Mouse (Mus musculus): ENCODE data around the gene Ldhc. TPM values are rescaled to one million over a fixed set of nuclear protein-coding genes. Genes with fewer than 3 reads are reported as not detected.
"Not testable (repeated sequence)": the region's sequence is repeated elsewhere in the genome, so short reads cannot be mapped to it uniquely, and the experiment has no call there.

Gene Ldhc
- not detected in 2 replicates for total RNA-seq (2017)

- no peak for ATAC-seq (replicated peaks; ENCODE audit: low read depth, poor library complexity, severe bottlenecking)
Measured at GRCm38 (mm10) chr7:46860996-46861395, at the start of gene Ldhc. TSS of gene Ldhc (plus strand) at chr7:46861203.

DNA sequence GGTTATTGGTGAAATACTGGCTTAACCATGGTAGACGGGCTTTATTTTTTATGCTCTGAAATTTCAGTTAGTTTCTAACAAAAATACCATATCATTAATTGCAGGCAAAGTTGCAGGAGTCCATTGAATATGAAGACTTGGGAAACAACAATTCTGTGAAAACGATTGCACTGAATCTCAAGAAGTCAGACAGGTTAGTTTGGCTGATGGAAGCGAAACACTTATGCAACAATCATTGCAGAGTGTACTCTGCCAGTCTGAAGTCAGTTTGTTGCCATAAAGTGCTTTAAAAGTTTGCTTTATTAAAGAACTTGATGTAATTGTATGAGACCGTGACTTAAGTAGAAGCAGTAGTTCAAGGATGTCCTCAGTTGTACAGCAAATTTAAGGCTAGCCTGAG lies 47.0 kb upstream of the Ldhc start:
- no peak for ATAC-seq (replicated peaks; ENCODE audit: low read depth, poor library complexity, severe bottlenecking)

DNA sequence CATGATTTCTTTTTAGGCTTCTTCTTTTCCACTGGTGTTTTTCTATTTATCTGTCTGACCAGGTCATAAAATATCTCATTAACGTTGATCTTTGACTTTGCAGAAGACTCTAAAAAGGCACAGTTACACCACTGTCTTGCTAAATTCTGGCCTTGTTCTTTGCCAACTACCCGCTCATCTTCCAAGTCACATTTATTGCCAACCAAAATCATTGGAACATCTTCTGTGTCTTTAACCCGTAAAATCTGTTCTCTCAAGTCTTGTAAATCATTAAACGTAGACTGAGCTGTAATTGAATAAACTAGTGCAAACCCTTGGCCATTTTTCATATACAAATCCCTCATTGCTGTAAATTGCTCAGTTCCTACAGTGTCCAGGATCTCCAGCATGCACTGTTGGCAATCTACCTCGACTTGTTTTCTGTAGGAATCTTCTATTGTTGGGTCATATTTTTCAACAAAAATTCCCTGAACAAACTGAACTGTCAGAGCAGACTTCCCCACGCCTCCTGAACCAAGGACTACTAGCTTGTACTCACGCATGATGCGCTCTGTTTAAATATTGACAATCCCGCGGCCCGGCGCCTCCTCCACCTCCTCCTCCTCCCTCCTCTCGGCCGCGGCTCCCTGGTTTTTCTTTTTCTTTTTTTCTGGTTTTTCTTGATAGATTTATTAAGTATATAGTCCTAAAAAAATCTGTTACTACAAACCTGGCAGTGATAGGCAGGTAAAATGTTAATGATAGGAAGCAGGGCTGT lies 39.9 kb upstream of the Ldhc start:
- ATAC-seq (replicated peaks; ENCODE audit: low read depth, poor library complexity, severe bottlenecking): not testable (repeated sequence)

GRCm38 (mm10) chr7:46827046-46827802 lies 33.8 kb upstream of the Ldhc start:
- ATAC-seq (replicated peaks; ENCODE audit: low read depth, poor library complexity, severe bottlenecking): no peak

DNA sequence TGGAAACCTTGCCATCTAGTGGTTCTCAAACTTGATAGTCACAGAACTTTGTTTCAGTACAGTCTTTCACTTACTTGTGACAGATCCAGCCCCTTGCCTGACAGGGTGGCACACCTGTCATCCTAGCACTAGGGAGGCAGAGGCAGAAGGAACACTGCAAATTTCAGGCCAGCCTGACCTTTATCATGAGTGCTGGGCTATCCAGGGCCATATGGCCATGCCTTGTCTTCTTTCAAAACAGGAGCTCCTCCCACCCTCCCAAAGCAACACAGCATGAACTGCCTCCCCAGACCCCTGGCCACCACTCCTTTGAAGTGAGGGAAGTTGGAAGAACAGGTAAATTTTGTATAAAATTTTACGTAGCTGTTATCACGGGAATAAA lies 33.2 kb upstream of the Ldhc start:
- no peak for ATAC-seq (replicated peaks; ENCODE audit: low read depth, poor library complexity, severe bottlenecking)

GRCm38 (mm10) chr7:46829911-46830310 lies 31.1 kb upstream of the Ldhc start:
- no peak for ATAC-seq (replicated peaks; ENCODE audit: low read depth, poor library complexity, severe bottlenecking)

- ATAC-seq (replicated peaks; ENCODE audit: low read depth, poor library complexity, severe bottlenecking): peak; percentile 70
Measured at GRCm38 (mm10) chr7:46830799-46831590, 30.0 kb upstream of the Ldhc start.

- no peak for ATAC-seq (replicated peaks; ENCODE audit: low read depth, poor library complexity, severe bottlenecking)
Measured at GRCm38 (mm10) chr7:46831693-46832092, 29.3 kb upstream of the Ldhc start.

DNA sequence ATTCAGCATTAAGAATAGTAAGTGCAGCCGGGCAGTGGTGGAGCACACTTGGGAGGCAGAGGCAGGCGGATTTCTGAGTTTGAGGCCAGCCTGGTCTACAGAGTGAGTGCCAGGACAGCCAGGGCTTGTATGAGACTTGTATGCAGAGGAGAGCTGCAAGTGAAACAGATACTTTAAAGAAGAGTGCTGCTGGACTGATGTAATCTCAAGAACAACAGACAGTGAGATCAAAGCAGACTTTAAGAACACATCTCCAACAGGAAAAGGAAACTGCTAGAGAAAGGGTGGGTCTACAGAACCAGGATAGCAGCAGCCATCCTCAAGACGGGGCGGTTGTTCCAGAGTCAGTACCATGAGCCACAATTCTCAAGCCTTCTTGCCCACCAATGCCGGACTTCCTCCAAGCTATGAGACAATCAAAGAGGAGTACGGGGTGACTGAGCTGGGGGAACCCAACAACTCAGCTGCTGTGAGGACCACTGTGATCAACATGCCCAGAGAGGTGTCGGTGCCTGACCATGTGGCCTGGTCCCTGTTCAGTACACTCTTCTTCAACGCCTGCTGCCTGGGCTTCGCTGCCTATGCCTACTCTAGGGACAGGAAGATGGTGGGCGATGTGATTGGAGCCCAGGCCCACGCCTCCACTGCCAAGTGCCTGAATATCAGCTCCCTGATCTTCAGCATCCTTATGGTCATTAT lies 28.7 kb upstream of the Ldhc start:
- ATAC-seq (replicated peaks; ENCODE audit: low read depth, poor library complexity, severe bottlenecking): not testable (repeated sequence)

DNA sequence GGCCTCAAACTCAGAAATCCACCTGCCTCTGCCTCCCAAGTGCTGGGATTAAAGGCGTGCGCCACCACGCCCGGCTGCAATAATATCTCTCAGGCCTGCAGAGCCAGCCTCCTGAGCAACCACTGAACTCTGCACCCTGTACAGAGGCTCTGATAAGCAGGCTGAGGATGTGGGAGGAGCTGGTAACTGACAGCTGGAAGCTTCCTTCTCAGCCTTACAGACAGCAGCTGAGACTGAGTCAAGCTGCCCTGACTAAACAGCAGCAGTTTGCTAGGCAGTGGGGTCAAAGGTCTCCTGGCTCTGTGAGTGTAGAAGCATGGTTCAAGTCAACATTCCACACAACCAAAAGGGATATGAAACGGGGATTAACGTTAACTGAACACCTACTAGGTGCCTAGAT lies 27.7 kb upstream of the Ldhc start:
- peak; percentile 82 for ATAC-seq (replicated peaks; ENCODE audit: low read depth, poor library complexity, severe bottlenecking)

DNA sequence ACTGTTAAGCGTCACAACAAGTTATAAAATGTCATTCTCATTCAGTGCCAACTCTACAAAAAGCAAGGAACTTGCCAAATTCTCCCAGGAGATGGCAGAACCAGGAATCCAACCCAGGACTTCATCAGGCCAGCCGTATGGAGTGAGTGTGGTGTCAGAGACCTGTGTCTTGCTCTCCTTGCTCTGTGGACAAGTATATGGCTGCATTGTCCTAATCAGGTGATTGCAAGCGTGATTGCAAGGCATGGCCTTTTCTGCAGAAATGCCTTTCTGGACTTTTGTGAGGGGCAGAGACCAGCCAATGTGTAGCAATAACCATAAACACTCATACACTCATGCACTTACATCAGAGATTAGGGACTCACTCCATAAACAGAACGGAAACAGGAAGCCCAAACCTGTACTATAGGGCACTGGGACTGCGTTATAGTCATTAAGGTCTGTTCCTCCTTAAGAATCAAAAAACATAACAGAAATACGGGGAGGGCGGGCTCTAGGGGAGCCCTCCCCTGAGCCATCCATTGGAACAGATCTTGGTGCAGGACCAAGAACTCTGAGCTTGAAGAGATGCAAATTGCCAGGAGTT lies 27.2 kb upstream of the Ldhc start:
- ATAC-seq (replicated peaks; ENCODE audit: low read depth, poor library complexity, severe bottlenecking): 0 out of 2 replicates have a peak, but pooled peaks have one; percentile 13

DNA sequence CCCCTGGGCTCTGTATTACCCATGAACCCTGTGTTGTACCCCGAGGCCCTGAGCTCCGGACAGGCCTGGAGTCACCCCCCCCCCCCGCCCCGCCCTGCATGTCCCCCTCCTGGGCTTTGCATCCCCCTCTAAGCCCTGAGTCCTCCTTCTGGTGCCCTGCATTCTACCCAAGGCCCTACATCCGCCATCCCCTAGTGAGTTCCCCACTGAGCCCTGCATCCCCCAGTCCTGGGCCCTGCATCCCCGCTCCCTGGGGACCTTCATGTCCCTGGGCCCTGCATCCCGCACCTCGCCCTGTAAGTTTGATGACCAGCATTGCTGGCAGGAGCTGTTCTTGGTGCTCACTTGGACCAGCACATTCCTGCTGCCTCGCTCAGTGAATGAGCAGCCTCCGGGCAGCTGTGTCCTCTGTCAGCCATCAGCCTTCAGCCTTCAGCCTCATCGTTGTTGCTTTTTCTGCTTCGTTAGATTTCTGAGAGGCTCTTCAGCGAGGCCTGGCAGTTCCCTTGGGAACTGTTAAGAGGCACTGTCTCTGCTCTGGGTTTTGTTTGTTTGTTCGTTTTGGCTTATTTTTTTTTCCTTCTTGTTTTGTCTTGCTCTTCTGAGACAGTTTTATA lies 25.9 kb upstream of the Ldhc start:
- no peak for ATAC-seq (replicated peaks; ENCODE audit: low read depth, poor library complexity, severe bottlenecking)

DNA sequence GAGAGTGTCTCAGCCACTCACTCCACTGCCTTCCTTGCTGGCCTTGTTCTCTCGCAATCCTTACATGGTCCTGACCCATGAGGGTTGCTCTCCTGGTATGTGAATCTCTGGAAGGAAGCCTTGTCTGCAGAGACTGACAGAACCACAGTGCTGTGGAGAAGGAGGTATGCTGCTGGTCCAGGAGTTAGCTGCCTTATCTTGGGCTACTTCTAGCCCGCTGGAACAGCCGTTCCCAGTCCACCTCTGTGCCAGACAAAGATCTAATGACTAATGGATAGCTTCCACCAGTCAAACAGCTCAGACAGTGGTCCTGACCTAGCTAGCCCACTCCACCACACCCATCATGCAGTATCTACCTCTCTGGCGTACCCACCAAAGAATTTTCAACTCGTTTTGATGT lies 24.6 kb upstream of the Ldhc start:
- no peak for ATAC-seq (replicated peaks; ENCODE audit: low read depth, poor library complexity, severe bottlenecking)

DNA sequence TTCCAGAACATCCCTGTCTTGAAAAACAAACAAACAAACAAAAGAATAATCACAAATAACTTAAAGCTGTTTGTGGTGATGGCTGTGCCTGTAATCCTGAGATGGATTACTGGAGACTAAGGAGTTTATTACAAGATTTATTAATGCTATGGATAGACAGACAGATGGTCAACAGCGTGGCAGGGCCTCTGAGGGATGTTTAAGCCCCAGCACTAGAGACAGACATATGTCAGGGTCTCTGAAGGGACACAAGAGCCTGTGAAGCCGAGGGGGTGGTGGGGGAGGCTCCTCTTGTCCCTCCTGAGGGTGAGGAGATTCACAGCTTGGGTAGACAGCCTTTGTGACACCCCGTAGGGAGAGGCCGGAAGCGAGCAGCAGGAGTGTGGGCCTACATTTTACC lies 23.9 kb upstream of the Ldhc start:
- no peak for ATAC-seq (replicated peaks; ENCODE audit: low read depth, poor library complexity, severe bottlenecking)

- peak; percentile 57 for ATAC-seq (replicated peaks; ENCODE audit: low read depth, poor library complexity, severe bottlenecking)
Measured at GRCm38 (mm10) chr7:46838104-46838671, 22.8 kb upstream of the Ldhc start.

GRCm38 (mm10) chr7:46838891-46839302 lies 22.1 kb upstream of the Ldhc start:
- ATAC-seq (replicated peaks; ENCODE audit: low read depth, poor library complexity, severe bottlenecking): peak; percentile 87

DNA sequence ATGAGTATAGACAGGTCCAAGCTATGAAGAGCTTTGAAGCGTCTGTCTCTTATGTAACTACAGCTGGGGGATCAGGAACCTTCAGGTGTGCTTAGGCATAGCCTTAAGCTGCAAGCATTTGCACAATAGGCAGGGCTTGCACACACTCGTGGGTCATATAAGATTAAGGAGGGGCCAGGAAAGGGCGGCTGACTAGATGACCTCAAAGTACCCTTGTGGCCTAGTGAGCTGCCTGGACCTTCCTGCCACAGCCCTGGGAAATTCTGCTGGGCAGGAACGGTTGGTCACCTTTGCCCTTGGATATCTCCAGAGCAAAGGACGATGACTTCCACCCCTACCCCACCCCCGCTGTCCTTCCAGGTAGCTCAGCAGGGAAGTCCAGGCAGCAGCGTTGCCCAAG lies 21.6 kb upstream of the Ldhc start:
- no peak for ATAC-seq (replicated peaks; ENCODE audit: low read depth, poor library complexity, severe bottlenecking)

DNA sequence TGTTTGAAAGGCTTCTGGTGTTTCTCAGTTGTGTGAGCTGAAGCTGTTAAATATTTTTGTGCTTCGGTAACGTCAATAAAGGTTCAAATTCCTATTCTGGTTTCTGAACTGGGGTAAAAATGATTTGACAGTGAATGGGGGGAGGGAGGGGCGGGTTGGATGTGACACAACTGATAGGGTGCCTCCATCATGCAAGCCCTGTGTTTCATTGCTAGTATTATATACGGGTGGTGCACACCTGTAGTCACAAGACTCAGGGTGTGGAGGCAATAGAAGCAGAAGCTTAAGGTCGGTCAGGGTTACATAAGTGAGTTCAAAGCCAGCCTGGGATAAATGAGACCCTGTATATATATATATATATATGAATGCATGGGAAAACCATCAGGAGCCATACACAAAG lies 21.1 kb upstream of the Ldhc start:
- ATAC-seq (replicated peaks; ENCODE audit: low read depth, poor library complexity, severe bottlenecking): no peak

DNA sequence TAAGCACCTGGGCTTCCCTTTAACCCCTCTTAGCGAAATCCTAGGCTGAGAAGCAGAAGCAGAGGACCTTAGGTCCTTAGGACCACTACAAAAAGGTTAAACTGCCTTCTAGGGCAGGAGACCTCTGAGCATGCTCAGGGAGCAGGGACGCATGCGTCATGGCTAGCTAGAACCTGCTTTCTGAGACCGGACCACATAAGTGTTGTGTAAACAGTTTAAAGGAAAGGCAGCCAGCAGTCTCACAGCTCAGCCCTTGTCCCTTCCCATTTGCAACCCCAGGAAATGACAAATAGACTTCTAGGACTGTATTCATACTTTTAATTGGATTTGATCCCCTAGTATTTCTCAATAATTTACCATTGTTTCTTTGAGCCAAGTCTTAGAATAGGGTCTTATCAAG lies 20.7 kb upstream of the Ldhc start:
- ATAC-seq (replicated peaks; ENCODE audit: low read depth, poor library complexity, severe bottlenecking): no peak

Data from common myeloid progenitor, adult 5-6 weeks (primary cell).